Mouse (Mus musculus) testis, adult 10 weeks (tissue): ENCODE results near the gene Rps27l. TPM values are rescaled to one million over a fixed set of nuclear protein-coding genes. Genes with fewer than 3 reads are reported as not detected.

Source experiments
- polyA plus RNA-seq: library from polyadenylated mRNA; stranded (reverse); fragments of 350-450 nt; fragmentation: Illumina TruSeq; extraction: RNeasy Lipid Tissue Mini Kit (QIAGEN cat#74804); gene quantifications from one replicate; pipeline ENCODE4 v1.2.3, GENCODE M21; 2014; ENCODE audit warnings: low read depth, low replicate concordance

Rps27l gene
- polyA plus RNA-seq = 251 TPM

GRCm38 (mm10) chr9:66945647-66946641, at the start of gene Rps27l:
Gene Rps27l (plus strand): TSS chr9:66946086.

GRCm38 (mm10) chr9:66919382-66919971, 26.4 kb upstream of the Rps27l start, which contains the start of gene Rab8b:
Gene Rab8b (minus strand): TSS chr9:66919687.

GRCm38 (mm10) chr9:66975239-66975645, 29.4 kb downstream of the Rps27l start, which contains the start of gene Lactb:
Gene Lactb (minus strand): TSS chr9:66975484.

Other genes with a start within 250 kb of the Rps27l start
- gene Car12, start 232.4 kb upstream of the Rps27l start, polyA plus RNA-seq = 0.67 TPM
- gene Aph1b, start 150.6 kb upstream of the Rps27l start, polyA plus RNA-seq = 4.3 TPM
- 0.57 TPM for gene Gm10647, start 149.0 kb upstream of the Rps27l start, polyA plus RNA-seq
- gene Aph1c, start 111.4 kb upstream of the Rps27l start, polyA plus RNA-seq = 11.4 TPM
- 36.8 TPM for gene Rab8b, start 26.4 kb upstream of the Rps27l start, polyA plus RNA-seq
- gene Lactb, start 29.4 kb downstream of the Rps27l start, polyA plus RNA-seq = 17.7 TPM
- 36.5 TPM for gene Tpm1, start 103.3 kb downstream of the Rps27l start, polyA plus RNA-seq